In genomic region chr4:138153980-138154379, GRCm38 (mm10) we compare ENCODE assay signal across 9 mouse cellular contexts.
DNase-seq lines count a peak whose midpoint lies in the region; ATAC-seq and TF ChIP-seq lines count a peak whose summit lies in the region.
"Had no signal": no experiment of that assay in that cellular context is flagged by ENCODE, and none has a peak within 500 bp of the region (broad histone marks: within the 10 kb centered on the region; RNA-seq: fewer than 3 reads in every experiment).

No protein-coding gene starts in this region.

- H3K9ac ChIP-seq in forebrain, embryonic 12.5 days, result no peak overlapping the region
- H3K9ac ChIP-seq in liver, adult 2 months (ENCODE audit: low read depth, low read length), result no peak overlapping the region
- H3K9ac ChIP-seq: limb, embryonic 12.5 days had no signal

- peak; percentile 71 for TF ChIP-seq CTCF in liver, adult 2 months (IDR thresholded peaks at IDR 0.05; ENCODE audit: low read depth, low read length)

- no peak overlapping the region for H3K4me3 ChIP-seq in forebrain, embryonic 10.5 days
- no peak overlapping the region for H3K4me3 ChIP-seq in forebrain, embryonic 12.5 days (replicated peaks)
- no peak overlapping the region for H3K4me3 ChIP-seq in liver, adult 2 months (ENCODE audit: insufficient read depth, low read depth, low read length)
- H3K4me3 ChIP-seq: limb, embryonic 12.5 days had no signal

- peak; percentile 20 for DNase-seq in forebrain, embryonic 10.5 days (ENCODE audit: extremely low spot score, low spot score)
- DNase-seq in right cerebral cortex, postnatal 4 days, result peak; percentile 41
- no peak for DNase-seq in right cerebral cortex, postnatal 36 days (ENCODE audit: low spot score in 2 of 2)
- peak; percentile 25 for DNase-seq in cerebellum, adult 8-10 months
- DNase-seq in liver, adult 2 months (ENCODE audit: extremely low read depth, low read depth, low spot score), result peak; percentile 24
- peak; percentile 67 for DNase-seq in splenic B cell, adult 2 months (ENCODE audit: low read depth, low spot score)
- no peak for DNase-seq in left cerebral cortex, postnatal 10 days (ENCODE audit: extremely low spot score in 1 of 2, low spot score in 2 of 2)

- no peak for ATAC-seq in forebrain, embryonic 12.5 days (ENCODE audit: low FRiP score)

- no peak for TF ChIP-seq POLR2A in liver, adult 2 months (IDR thresholded peaks at IDR 0.05; ENCODE audit: extremely low read depth, insufficient read depth, low read length)

- WGBS in forebrain, embryonic 10.5 days, result 52% methylated on average over 3 of the region's 3 CpGs
- 43% methylated on average over 3 of the region's 3 CpGs for WGBS in forebrain, embryonic 12.5 days
- 56% methylated on average over 3 of the region's 3 CpGs for WGBS in liver, adult 2 months

- H3K36me3 ChIP-seq in forebrain, embryonic 10.5 days (replicated peaks), result peaks cover 89% of the 10 kb centered on the region
- peaks cover 61% of the 10 kb centered on the region for H3K36me3 ChIP-seq in forebrain, embryonic 12.5 days (replicated peaks)
- peaks cover 10% of the 10 kb centered on the region for H3K36me3 ChIP-seq in liver, adult 2 months (ENCODE audit: control insufficient read depth, insufficient read depth, low read length)
- H3K36me3 ChIP-seq in splenic B cell, adult 2 months (ENCODE audit: control insufficient read depth, insufficient read depth, low read length, poor library complexity, severe bottlenecking), result peaks cover 5% of the 10 kb centered on the region; the same call in 1 of the 2 replicates

- H3K4me1 ChIP-seq in forebrain, embryonic 10.5 days, result no peaks in the 10 kb centered on the region
- H3K4me1 ChIP-seq in forebrain, embryonic 12.5 days, result no peaks in the 10 kb centered on the region
- H3K4me1 ChIP-seq in liver, adult 2 months (ENCODE audit: control insufficient read depth, insufficient read depth, low read length), result no peaks in the 10 kb centered on the region
- H3K4me1 ChIP-seq: limb, embryonic 12.5 days had no signal

- H3K79me2 ChIP-seq in liver, adult 2 months (ENCODE audit: control insufficient read depth, insufficient read depth, low read length), result no peaks in the 10 kb centered on the region

- intact Hi-C loops in left cerebral cortex, postnatal 10 days (cut with DNase I), result no loop called here

- H3K27ac ChIP-seq in forebrain, embryonic 10.5 days, result no peak overlapping the region
- no peak overlapping the region for H3K27ac ChIP-seq in forebrain, embryonic 12.5 days
- no peak overlapping the region for H3K27ac ChIP-seq in liver, adult 2 months (replicated peaks; ENCODE audit: insufficient read depth, low read depth, low read length)
- H3K27ac ChIP-seq: limb, embryonic 12.5 days had no signal

- no peak overlapping the region for H3K4me2 ChIP-seq in forebrain, embryonic 12.5 days
- H3K4me2 ChIP-seq: limb, embryonic 12.5 days had no signal

- no peaks in the 10 kb centered on the region for H3K27me3 ChIP-seq in forebrain, embryonic 10.5 days (ENCODE audit: poor library complexity, severe bottlenecking)
- H3K27me3 ChIP-seq in forebrain, embryonic 12.5 days, result no peaks in the 10 kb centered on the region
- no peaks in the 10 kb centered on the region for H3K27me3 ChIP-seq in liver, adult 2 months (ENCODE audit: control insufficient read depth, insufficient read depth, low read length)
- no peaks in the 10 kb centered on the region for H3K27me3 ChIP-seq in splenic B cell, adult 2 months (ENCODE audit: control insufficient read depth, insufficient read depth, low read length, poor library complexity, severe bottlenecking)
- H3K27me3 ChIP-seq: limb, embryonic 12.5 days had no signal

- no peaks in the 10 kb centered on the region for H3K9me3 ChIP-seq in forebrain, embryonic 10.5 days
- H3K9me3 ChIP-seq in forebrain, embryonic 12.5 days, result no peaks in the 10 kb centered on the region
- H3K9me3 ChIP-seq: limb, embryonic 12.5 days had no signal

Comparison
In these comparisons a context has a peak if more than half of its experiments do, and no peak if none do; other contexts are left out.
1. DNase-seq: peak in forebrain, embryonic 10.5 days (single experiment), right cerebral cortex, postnatal 4 days (single experiment), cerebellum, adult 8-10 months (single experiment), liver, adult 2 months (single experiment) and splenic B cell, adult 2 months (single experiment); none in right cerebral cortex, postnatal 36 days (0 of 2) and left cerebral cortex, postnatal 10 days (0 of 2).